Mouse (Mus musculus) lung, postnatal 4 days (tissue): ENCODE data around the gene Card10.

ENCODE experiments used
- DNase-seq, 2 experiments: peaks; one replicate each; pipeline ENCODE4 v3.0.0; 2021

Card10 gene

DNA sequence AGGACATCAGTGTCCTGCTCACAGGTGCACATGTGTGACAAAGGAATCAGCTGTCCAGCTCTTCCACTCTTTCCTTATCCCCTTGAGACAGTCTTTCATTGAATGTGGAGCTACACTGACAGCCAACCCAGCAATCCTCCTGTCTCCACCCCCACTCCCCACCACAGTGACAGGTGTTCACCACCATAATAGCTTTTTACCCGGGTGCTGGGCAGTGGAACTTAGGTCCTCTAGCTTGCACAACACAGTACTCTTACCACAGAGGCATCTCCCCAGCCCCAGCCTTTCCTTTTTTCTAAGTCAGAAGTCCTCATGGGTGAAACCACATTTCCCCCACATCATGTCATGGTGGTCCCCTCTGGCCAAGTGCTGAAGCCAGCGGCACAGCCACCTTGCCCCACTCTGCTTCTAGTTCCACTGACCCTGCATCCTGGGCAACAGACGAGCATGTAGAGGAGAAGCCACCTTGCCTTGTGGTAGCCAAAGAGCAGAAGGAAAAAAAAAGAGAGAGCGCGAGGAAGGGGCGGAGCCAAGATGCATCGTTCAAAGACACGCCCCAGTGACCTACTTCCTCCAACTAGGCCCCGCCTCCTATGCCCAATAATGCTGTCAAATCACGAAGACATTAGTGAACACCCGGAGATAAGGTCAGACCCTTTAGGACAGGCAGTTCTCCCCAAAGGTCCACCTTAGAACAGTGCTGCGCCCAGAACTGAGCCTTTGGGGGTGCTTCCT lies 72.4 kb downstream of the Card10 start:
- DNase-seq, result no peak

DNA sequence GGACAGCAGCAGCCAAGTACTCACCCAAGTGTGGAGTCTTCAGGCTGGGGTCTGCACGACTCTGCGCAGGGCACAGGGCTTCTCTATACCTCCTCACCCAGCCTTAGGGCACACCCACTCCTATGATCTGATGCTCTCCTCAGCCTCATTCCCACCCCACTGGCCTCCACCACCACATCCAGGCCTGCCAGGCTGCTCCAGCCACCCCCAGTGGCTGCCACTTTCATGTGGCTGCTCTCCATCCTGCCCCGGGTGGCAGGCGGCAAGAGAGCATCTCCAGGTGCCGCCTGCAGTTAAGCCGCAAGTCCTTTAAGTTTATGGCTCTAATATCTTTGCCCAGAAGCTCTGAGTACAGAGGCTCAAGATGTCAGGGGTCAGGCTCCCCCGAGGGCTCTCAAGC lies 76.1 kb downstream of the Card10 start:
- no peak for DNase-seq
